Mouse (Mus musculus): ENCODE results near the gene Timm23. TPM values are rescaled to one million over a fixed set of nuclear protein-coding genes. Genes with fewer than 3 reads are reported as not detected.
"Not testable (repeated sequence)": the region's sequence is repeated elsewhere in the genome, so short reads cannot be mapped to it uniquely, and the experiment has no call there.

Timm23 gene
- 322 and 324 TPM in 2 replicates for polyA plus RNA-seq (2014; fragmentation: Nextera tagmentation; extraction: Ambion mirVana)

GRCm38 (mm10) chr14:32201791-32202451 is at the start of gene Timm23, which contains the start of gene Parg:
Gene Timm23, minus strand, starts transcription at chr14:32201898.
Gene Parg, plus strand, starts transcription at chr14:32201949.
- Histone ChIP-seq H3K4me3 (ENCODE audit: low read depth, low read length) (peak within 1 kb of the TSS; percentile 99), H3K36me3 (ENCODE audit: control insufficient read depth, insufficient read depth, low read length) (peaks cover 18% of the 10 kb centered on the region), H3K27me3 (ENCODE audit: control insufficient read depth, insufficient read depth, low read length) (no peaks in the 10 kb centered on the region), H3K4me1 (ENCODE audit: control insufficient read depth, insufficient read depth, low read length) (peaks cover 12% of the 10 kb centered on the region), H3K27ac (ENCODE audit: low read depth, low read length) (peak within 1 kb of the TSS; percentile 59), H3K9me3 (replicated peaks; ENCODE audit: control insufficient read depth, low read length) (no peaks in the 10 kb centered on the region), H3K4me2 (peak within 1 kb of the TSS; percentile 91), H3K9ac (ENCODE audit: low read depth, low read length) (peak within 1 kb of the TSS; percentile 97)
- ATAC-seq (replicated peaks; ENCODE audit: insufficient number of reproducible peaks, low FRiP score, low TSS enrichment): peak; percentile 85
- WGBS (ENCODE audit: insufficient replicate concordance): under 1% methylated on average over 68 of the region's 77 CpGs

- H3K36me3 ChIP-seq (ENCODE audit: control insufficient read depth, insufficient read depth, low read length): no peaks in the 10 kb centered on the region
- no peak overlapping the region for H3K4me3 ChIP-seq (ENCODE audit: low read depth, low read length)
- H3K27me3 ChIP-seq (ENCODE audit: control insufficient read depth, insufficient read depth, low read length): no peaks in the 10 kb centered on the region
- ATAC-seq (replicated peaks; ENCODE audit: insufficient number of reproducible peaks, low FRiP score, low TSS enrichment): no peak
- H3K9ac ChIP-seq (ENCODE audit: low read depth, low read length): no peak overlapping the region
- no peaks in the 10 kb centered on the region for H3K9me3 ChIP-seq (replicated peaks; ENCODE audit: control insufficient read depth, low read length)
- WGBS (ENCODE audit: insufficient replicate concordance): 85% methylated on average over 6 of the region's 6 CpGs
- no peak overlapping the region for H3K27ac ChIP-seq (ENCODE audit: low read depth, low read length)
- H3K4me2 ChIP-seq: no peak overlapping the region
- H3K4me1 ChIP-seq (ENCODE audit: control insufficient read depth, insufficient read depth, low read length): no peaks in the 10 kb centered on the region
Observed at GRCm38 (mm10) chr14:32249616-32250015, 47.9 kb upstream of the Timm23 start.

GRCm38 (mm10) chr14:32246019-32246418 is 44.3 kb upstream of the Timm23 start:
- H3K27me3 ChIP-seq (ENCODE audit: control insufficient read depth, insufficient read depth, low read length): no peaks in the 10 kb centered on the region
- 62% methylated on average over 2 of the region's 2 CpGs for WGBS (ENCODE audit: insufficient replicate concordance)
- H3K36me3 ChIP-seq (ENCODE audit: control insufficient read depth, insufficient read depth, low read length): peaks cover 5% of the 10 kb centered on the region; the same call in 1 of the 2 replicates
- H3K4me2 ChIP-seq: no peak overlapping the region
- H3K4me3 ChIP-seq (ENCODE audit: low read depth, low read length): no peak overlapping the region
- H3K9ac ChIP-seq (ENCODE audit: low read depth, low read length): no peak overlapping the region
- ATAC-seq (replicated peaks; ENCODE audit: insufficient number of reproducible peaks, low FRiP score, low TSS enrichment): no peak
- no peaks in the 10 kb centered on the region for H3K9me3 ChIP-seq (replicated peaks; ENCODE audit: control insufficient read depth, low read length)
- no peak overlapping the region for H3K27ac ChIP-seq (ENCODE audit: low read depth, low read length)
- no peaks in the 10 kb centered on the region for H3K4me1 ChIP-seq (ENCODE audit: control insufficient read depth, insufficient read depth, low read length)

GRCm38 (mm10) chr14:32242401-32242800 is 40.7 kb upstream of the Timm23 start:
- no peak overlapping the region for H3K4me2 ChIP-seq
- no peak overlapping the region for H3K4me3 ChIP-seq (ENCODE audit: low read depth, low read length)
- H3K9ac ChIP-seq (ENCODE audit: low read depth, low read length): no peak overlapping the region
- H3K27ac ChIP-seq (ENCODE audit: low read depth, low read length): no peak overlapping the region
- no peak for ATAC-seq (replicated peaks; ENCODE audit: insufficient number of reproducible peaks, low FRiP score, low TSS enrichment)
- H3K36me3 ChIP-seq (ENCODE audit: control insufficient read depth, insufficient read depth, low read length): peaks cover 5% of the 10 kb centered on the region; the same call in 1 of the 2 replicates
- no peaks in the 10 kb centered on the region for H3K27me3 ChIP-seq (ENCODE audit: control insufficient read depth, insufficient read depth, low read length)
- WGBS (ENCODE audit: insufficient replicate concordance): 80% methylated on average over 4 of the region's 4 CpGs
- no peaks in the 10 kb centered on the region for H3K9me3 ChIP-seq (replicated peaks; ENCODE audit: control insufficient read depth, low read length)
- no peaks in the 10 kb centered on the region for H3K4me1 ChIP-seq (ENCODE audit: control insufficient read depth, insufficient read depth, low read length)

- 0% methylated on average over 2 of the region's 2 CpGs for WGBS (ENCODE audit: insufficient replicate concordance)
- Histone ChIP-seq H3K27ac (ENCODE audit: low read depth, low read length) (no peak overlapping the region), H3K4me3 (ENCODE audit: low read depth, low read length) (no peak overlapping the region), H3K9ac (ENCODE audit: low read depth, low read length) (no peak overlapping the region), H3K4me2 (no peak overlapping the region), H3K27me3 (ENCODE audit: control insufficient read depth, insufficient read depth, low read length) (no peaks in the 10 kb centered on the region), H3K9me3 (replicated peaks; ENCODE audit: control insufficient read depth, low read length) (no peaks in the 10 kb centered on the region), H3K4me1 (ENCODE audit: control insufficient read depth, insufficient read depth, low read length) (no peaks in the 10 kb centered on the region), H3K36me3 (ENCODE audit: control insufficient read depth, insufficient read depth, low read length) (no peaks in the 10 kb centered on the region; the same call in 1 of the 2 replicates)
- ATAC-seq (replicated peaks; ENCODE audit: insufficient number of reproducible peaks, low FRiP score, low TSS enrichment): no peak
Observed at GRCm38 (mm10) chr14:32228996-32229395, 27.3 kb upstream of the Timm23 start.

GRCm38 (mm10) chr14:32226601-32227000 is 24.9 kb upstream of the Timm23 start:
- H3K4me3 ChIP-seq (ENCODE audit: low read depth, low read length): no peak overlapping the region
- H3K27me3 ChIP-seq (ENCODE audit: control insufficient read depth, insufficient read depth, low read length): no peaks in the 10 kb centered on the region
- no peaks in the 10 kb centered on the region for H3K36me3 ChIP-seq (ENCODE audit: control insufficient read depth, insufficient read depth, low read length)
- no peak overlapping the region for H3K27ac ChIP-seq (ENCODE audit: low read depth, low read length)
- ATAC-seq (replicated peaks; ENCODE audit: insufficient number of reproducible peaks, low FRiP score, low TSS enrichment): no peak
- H3K4me2 ChIP-seq: no peak overlapping the region
- H3K9ac ChIP-seq (ENCODE audit: low read depth, low read length): no peak overlapping the region
- no peaks in the 10 kb centered on the region for H3K9me3 ChIP-seq (replicated peaks; ENCODE audit: control insufficient read depth, low read length)
- no peaks in the 10 kb centered on the region for H3K4me1 ChIP-seq (ENCODE audit: control insufficient read depth, insufficient read depth, low read length)

GRCm38 (mm10) chr14:32201354-32201753 is 344 bp downstream of the Timm23 start:
- H3K9ac ChIP-seq (ENCODE audit: low read depth, low read length): peak overlapping the region; percentile 97
- H3K4me1 ChIP-seq (ENCODE audit: control insufficient read depth, insufficient read depth, low read length): peaks cover 12% of the 10 kb centered on the region
- no peaks in the 10 kb centered on the region for H3K27me3 ChIP-seq (ENCODE audit: control insufficient read depth, insufficient read depth, low read length)
- peak overlapping the region; percentile 69 for H3K4me2 ChIP-seq
- H3K36me3 ChIP-seq (ENCODE audit: control insufficient read depth, insufficient read depth, low read length): peaks cover 20% of the 10 kb centered on the region
- H3K9me3 ChIP-seq (replicated peaks; ENCODE audit: control insufficient read depth, low read length): no peaks in the 10 kb centered on the region
- H3K4me3 ChIP-seq (ENCODE audit: low read depth, low read length): peak overlapping the region; percentile 99
- H3K27ac ChIP-seq (ENCODE audit: low read depth, low read length): peak overlapping the region; percentile 57
- no peak for ATAC-seq (replicated peaks; ENCODE audit: insufficient number of reproducible peaks, low FRiP score, low TSS enrichment)
- under 1% methylated on average over 25 of the region's 26 CpGs for WGBS (ENCODE audit: insufficient replicate concordance)

GRCm38 (mm10) chr14:32193557-32193956 is 8.1 kb downstream of the Timm23 start:
- ATAC-seq (replicated peaks; ENCODE audit: insufficient number of reproducible peaks, low FRiP score, low TSS enrichment); H3K4me2 ChIP-seq; H3K4me1 ChIP-seq (ENCODE audit: control insufficient read depth, insufficient read depth, low read length); H3K27me3 ChIP-seq (ENCODE audit: control insufficient read depth, insufficient read depth, low read length); H3K27ac ChIP-seq (ENCODE audit: low read depth, low read length); H3K9me3 ChIP-seq (replicated peaks; ENCODE audit: control insufficient read depth, low read length); H3K9ac ChIP-seq (ENCODE audit: low read depth, low read length); H3K4me3 ChIP-seq (ENCODE audit: low read depth, low read length): not testable (repeated sequence)
- 80% methylated on average over 5 of the region's 5 CpGs for WGBS (ENCODE audit: insufficient replicate concordance)
- H3K36me3 ChIP-seq (ENCODE audit: control insufficient read depth, insufficient read depth, low read length): peaks cover 26% of the 10 kb centered on the region

- Histone ChIP-seq H3K36me3 (ENCODE audit: control insufficient read depth, insufficient read depth, low read length) (peaks cover 29% of the 10 kb centered on the region), H3K4me1 (ENCODE audit: control insufficient read depth, insufficient read depth, low read length) (no peaks in the 10 kb centered on the region), H3K27ac (ENCODE audit: low read depth, low read length) (no peak overlapping the region), H3K4me2 (no peak overlapping the region), H3K4me3 (ENCODE audit: low read depth, low read length) (no peak overlapping the region), H3K9me3 (replicated peaks; ENCODE audit: control insufficient read depth, low read length) (no peaks in the 10 kb centered on the region), H3K27me3 (ENCODE audit: control insufficient read depth, insufficient read depth, low read length) (no peaks in the 10 kb centered on the region), H3K9ac (ENCODE audit: low read depth, low read length) (no peak overlapping the region)
- 33% methylated on average over 3 of the region's 3 CpGs for whole genome bisulfite sequencing (ENCODE audit: insufficient replicate concordance)
- no peak for ATAC-seq (replicated peaks; ENCODE audit: insufficient number of reproducible peaks, low FRiP score, low TSS enrichment)
Observed at GRCm38 (mm10) chr14:32192437-32192836, 9.3 kb downstream of the Timm23 start.

Measured in heart, embryonic 11.5 days (tissue).